Mouse (Mus musculus) ovary, adult 10 weeks (tissue): ENCODE data around the gene Eloa. TPM values are rescaled to one million over a fixed set of nuclear protein-coding genes. Genes with fewer than 3 reads are reported as not detected.

Source experiments
- polyA plus RNA-seq: library from polyadenylated mRNA; stranded (reverse); fragments of 350-450 nt; fragmentation: Illumina TruSeq; extraction: RNeasy Lipid Tissue Mini Kit (QIAGEN cat#74804); gene quantifications from one replicate; pipeline ENCODE4 v1.2.3, GENCODE M21; 2014

Eloa gene
- polyA plus RNA-seq, result 21.2 TPM

DNA sequence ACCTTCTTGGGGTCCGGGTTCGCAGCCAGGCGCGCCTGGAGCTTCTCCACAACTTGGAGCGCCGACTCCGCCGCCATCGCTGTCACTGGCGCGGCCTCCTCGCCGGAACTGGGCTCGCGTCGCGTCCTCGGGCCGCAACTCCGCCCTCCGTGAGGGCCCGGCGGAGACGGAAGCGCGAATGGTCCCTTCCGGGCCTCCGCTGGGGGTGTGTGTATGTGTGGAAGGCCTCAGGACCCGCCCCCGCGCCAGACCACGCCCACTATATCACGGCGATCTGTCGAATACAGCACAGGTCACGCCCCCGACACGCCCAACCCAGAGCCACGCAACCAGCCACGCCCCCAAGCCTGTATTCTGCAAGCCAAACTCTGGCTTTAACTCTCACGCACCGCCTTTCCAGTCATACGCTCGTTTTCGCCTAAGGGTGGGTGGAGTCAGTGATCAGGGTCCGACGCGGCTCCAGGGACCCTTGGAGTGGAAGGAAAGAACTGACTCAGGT lies at the start of gene Eloa:
TSS of gene Eloa (minus strand) at position 215 of the 499 bp plus-strand sequence.

DNA sequence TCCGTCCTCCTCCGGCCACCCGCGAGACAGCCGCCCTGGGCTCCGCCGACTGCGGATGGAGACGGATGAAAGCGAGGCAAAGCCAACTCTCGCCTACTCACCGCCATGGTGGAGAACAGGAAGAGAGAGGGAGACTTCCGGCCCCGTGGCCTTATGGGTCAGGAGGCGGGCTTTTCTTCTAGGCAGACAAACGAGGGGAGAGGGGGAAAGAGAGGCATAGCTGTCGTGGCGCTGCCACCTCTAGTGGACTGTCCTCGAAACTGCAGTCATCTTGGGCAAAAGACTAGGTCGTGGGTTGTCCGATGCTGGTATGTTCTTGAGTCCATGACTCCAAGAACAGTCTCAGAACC lies 31.7 kb upstream of the Eloa start, which contains the start of gene Rpl11:
TSS of gene Rpl11 (minus strand) at position 182 of the 350 bp plus-strand sequence.

DNA sequence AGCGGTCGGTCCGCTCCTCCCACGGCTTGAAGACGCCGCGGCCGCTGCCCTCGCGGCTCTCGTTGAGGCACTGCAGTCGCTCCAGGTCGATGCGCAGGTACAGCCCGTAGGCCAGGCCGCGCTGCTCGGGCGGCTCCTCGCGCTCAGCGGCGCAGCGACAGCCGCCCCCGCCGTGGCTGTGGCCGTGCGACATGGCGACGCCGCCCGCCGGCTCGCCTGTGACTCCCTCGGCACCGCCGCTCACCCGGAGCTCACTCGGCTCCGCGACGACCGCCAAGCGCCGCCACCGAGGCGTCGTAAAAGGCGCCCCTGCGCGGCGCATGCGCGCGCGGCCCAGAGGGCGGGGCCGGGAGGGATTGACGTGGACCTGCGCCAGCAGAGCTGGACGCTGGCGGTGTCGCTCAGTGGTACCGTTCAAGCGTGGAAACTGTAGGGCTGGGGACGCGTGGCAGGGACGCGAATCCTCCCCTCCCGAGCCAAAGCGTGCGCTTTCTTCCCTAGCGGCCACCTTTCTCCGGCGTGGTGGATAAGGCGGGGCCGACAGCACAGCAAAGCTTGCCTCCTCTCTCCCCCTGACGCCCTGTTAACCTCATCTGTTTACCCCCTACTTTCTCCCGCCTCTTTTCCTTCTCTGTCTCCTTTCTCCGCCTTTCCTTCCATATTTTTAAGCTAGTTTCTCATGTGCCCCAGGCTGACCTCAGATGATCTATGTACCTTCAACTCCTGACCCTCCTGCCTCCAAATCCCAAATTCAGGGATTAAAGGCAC lies 34.4 kb downstream of the Eloa start, which contains the start of gene Pithd1:
TSS of gene Pithd1 (minus strand) at position 322 of the 768 bp plus-strand sequence.

DNA sequence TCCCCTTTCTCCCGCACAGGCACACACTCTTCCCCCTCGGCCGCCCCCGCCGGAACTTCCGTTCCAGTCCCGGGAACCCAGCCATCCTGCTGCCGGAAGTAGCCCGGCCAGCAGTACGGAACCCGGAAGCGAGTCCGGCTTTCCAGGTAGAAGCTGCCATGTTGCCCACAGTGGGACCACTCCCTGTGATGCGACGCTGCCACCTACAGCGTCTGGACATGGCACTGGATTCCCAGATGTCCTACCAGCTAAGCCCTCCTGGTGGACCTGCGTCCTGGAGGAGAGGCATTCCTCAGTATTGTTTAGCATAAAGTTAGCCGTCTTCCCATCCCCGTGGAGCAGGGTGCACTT lies 49.0 kb downstream of the Eloa start, which contains the start of gene Lypla2:
TSS of gene Lypla2 (minus strand) at position 71 of the 351 bp plus-strand sequence.

DNA sequence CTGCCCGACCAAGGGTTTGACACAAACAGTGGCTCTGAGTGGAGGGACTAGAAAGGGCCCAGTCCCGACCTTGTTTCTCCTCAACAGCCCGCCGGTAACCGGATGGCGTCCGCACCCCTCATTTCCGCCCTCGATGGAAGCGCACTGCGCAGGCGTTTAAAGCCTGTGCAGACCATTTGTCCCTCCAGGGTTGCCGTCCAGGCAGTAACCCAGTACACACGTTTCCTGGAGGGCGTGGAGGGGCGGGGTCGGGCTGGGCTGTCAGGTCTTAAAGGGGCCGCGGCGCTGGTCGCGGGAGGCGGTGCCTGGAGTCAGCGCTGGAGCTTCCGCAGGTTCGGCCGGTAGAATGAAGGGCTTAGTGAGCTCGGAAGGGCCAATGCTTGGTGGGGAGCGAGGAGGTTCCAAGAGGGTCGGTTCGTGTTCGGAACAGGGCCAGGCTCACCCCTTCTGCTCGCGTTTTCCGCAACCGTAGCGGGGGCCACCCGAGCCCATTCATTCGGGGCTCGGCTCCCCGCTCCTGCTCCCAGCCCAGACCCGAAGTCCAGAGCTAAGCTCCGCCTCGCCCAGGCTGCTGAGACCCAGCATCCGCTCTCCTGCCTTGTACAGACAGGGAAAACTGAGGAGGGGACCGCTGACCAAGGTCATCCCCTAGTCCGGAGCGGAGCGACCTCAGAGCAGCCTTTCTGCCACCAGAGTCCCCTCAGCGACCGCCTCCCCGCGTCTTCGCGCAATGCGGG lies 57.9 kb downstream of the Eloa start, which contains the start of gene Gale:
TSS of gene Gale (plus strand) at position 271 of the 737 bp plus-strand sequence.

Other genes with a start within 250 kb of the Eloa start
- gene Srsf10, start 166.0 kb downstream of the Eloa start, polyA plus RNA-seq, result 390 TPM
- gene Pnrc2, start 147.9 kb downstream of the Eloa start, polyA plus RNA-seq, result 481 TPM
- 0.34 TPM for gene Cnr2, start 126.4 kb downstream of the Eloa start, polyA plus RNA-seq
- gene Fuca1, start 101.0 kb downstream of the Eloa start, polyA plus RNA-seq, result 13.7 TPM
- gene Hmgcl, start 75.3 kb downstream of the Eloa start, polyA plus RNA-seq, result 3.6 TPM
- not detected for gene Gale, start 58.0 kb downstream of the Eloa start, polyA plus RNA-seq
- not detected for gene Lypla2, start 49.1 kb downstream of the Eloa start, polyA plus RNA-seq
- 34.8 TPM for gene Pithd1, start 34.5 kb downstream of the Eloa start, polyA plus RNA-seq
- gene Rpl11, start 31.7 kb upstream of the Eloa start, polyA plus RNA-seq, result 412 TPM
- gene Id3, start 121.7 kb upstream of the Eloa start, polyA plus RNA-seq, result 9.9 TPM
- gene E2f2, start 150.6 kb upstream of the Eloa start, polyA plus RNA-seq, result 1.2 TPM
- 0.57 TPM for gene Asap3, start 184.6 kb upstream of the Eloa start, polyA plus RNA-seq
- 3.6 TPM for gene Tcea3, start 226.0 kb upstream of the Eloa start, polyA plus RNA-seq